In the genomic region with DNA sequence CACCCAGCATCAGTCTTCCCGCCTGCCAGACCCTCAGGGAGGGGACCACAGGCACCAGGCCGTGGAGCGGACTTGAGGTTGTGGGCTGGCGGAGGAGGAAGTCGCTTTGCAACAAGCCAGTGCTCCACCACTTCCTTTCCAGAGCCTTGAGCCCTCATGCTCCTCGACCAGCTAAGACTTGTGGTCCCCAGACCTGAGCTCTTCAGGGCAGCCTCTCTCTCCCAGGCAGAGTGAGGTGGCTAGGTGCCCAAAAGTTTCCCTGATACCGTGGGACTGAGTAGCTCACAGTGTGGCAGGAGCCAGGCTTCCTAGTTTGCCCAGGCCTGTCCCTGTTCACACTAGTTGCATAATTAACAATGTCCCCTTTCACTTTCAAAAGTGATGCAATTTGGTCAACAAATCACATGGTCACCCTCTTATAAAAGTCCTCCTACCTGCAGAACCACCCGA, we compare ENCODE assay signal across 11 mouse cellular contexts. TPM values are rescaled to one million over a fixed set of nuclear protein-coding genes. Genes with fewer than 3 reads are reported as not detected.
DNase-seq lines count a peak whose midpoint lies in the region; ATAC-seq and TF ChIP-seq lines count a peak whose summit lies in the region.
"Had no signal": no experiment of that assay in that cellular context is flagged by ENCODE, and none has a peak within 500 bp of the region (broad histone marks: within the 10 kb centered on the region; RNA-seq: fewer than 3 reads in every experiment).

No protein-coding gene starts in this region.

- peaks cover 34% of the 10 kb centered on the region; the same call in 1 of the 2 replicates for H3K36me3 ChIP-seq in liver, embryonic 12.5 days
- no peaks in the 10 kb centered on the region; the same call in 1 of the 2 replicates for H3K36me3 ChIP-seq in stomach, postnatal 0 days (ENCODE audit: control insufficient read depth, insufficient read depth, low read length)

- H3K4me1 ChIP-seq in liver, embryonic 12.5 days: peaks cover 38% of the 10 kb centered on the region
- H3K4me1 ChIP-seq in stomach, postnatal 0 days (replicated peaks; ENCODE audit: control insufficient read depth, insufficient read depth): no peaks in the 10 kb centered on the region
- H3K4me1 ChIP-seq in cerebellum, adult 2 months (ENCODE audit: control insufficient read depth, insufficient read depth, low read length): 0 out of 2 replicates have a peak, but pooled peaks cover 3% of the 10 kb centered on the region

- no peak for TF ChIP-seq POLR2A in cerebellum, adult 2 months (IDR thresholded peaks at IDR 0.05; ENCODE audit: borderline replicate concordance, insufficient read depth, low read length)

- peak; percentile 39 for DNase-seq in liver
- peak; percentile 76 for DNase-seq in fat pad, adult 2 months (ENCODE audit: extremely low read depth, low read depth, low spot score)
- DNase-seq in lung, postnatal 4 days: peak; percentile 66 to 71
- no peak for DNase-seq in stomach, postnatal 0 days (ENCODE audit: low spot score)
- no peak for DNase-seq in ovary, postnatal 10 days (ENCODE audit: low spot score)
- no peak for DNase-seq in c-Kit-positive CD71-positive TER-119-positive erythroid progenitor cells, embryonic 14.5 days (ENCODE audit: low spot score)
- no peak for DNase-seq in cerebellum, adult 2 months
- DNase-seq: gastrocnemius, postnatal 14 days; retina, postnatal 1 day had no signal

- no peak for TF ChIP-seq EP300 in stomach, postnatal 0 days (optimal IDR thresholded peaks at IDR 0.05)

- no peak for TF ChIP-seq CTCF in stomach, postnatal 0 days (IDR thresholded peaks at IDR 0.05; ENCODE audit: low read depth)
- no peak for TF ChIP-seq CTCF in cerebellum, adult 2 months (IDR thresholded peaks at IDR 0.05; ENCODE audit: borderline replicate concordance, insufficient read depth, low read depth, low read length)

- H3K4me3 ChIP-seq in liver, embryonic 12.5 days: no peak overlapping the region
- no peak overlapping the region for H3K4me3 ChIP-seq in stomach, postnatal 0 days (ENCODE audit: low read depth, low read length)
- H3K4me3 ChIP-seq in cerebellum, adult 2 months (replicated peaks; ENCODE audit: insufficient read depth, low read depth, low read length): no peak overlapping the region

- H3K27me3 ChIP-seq in liver, embryonic 12.5 days (replicated peaks): peaks cover 47% of the 10 kb centered on the region
- H3K27me3 ChIP-seq in stomach, postnatal 0 days (ENCODE audit: control insufficient read depth, insufficient read depth, low read length): no peaks in the 10 kb centered on the region
- H3K27me3 ChIP-seq in cerebellum, adult 2 months (ENCODE audit: control insufficient read depth, insufficient read depth, low read length): no peaks in the 10 kb centered on the region

- no peak for ATAC-seq in liver, embryonic 12.5 days
- ATAC-seq in stomach, postnatal 0 days (ENCODE audit: low FRiP score, low TSS enrichment): peak; percentile 64

- H3K27ac ChIP-seq in liver, embryonic 12.5 days: no peak overlapping the region
- no peak overlapping the region for H3K27ac ChIP-seq in stomach, postnatal 0 days (replicated peaks)
- H3K27ac ChIP-seq in cerebellum, adult 2 months (ENCODE audit: insufficient read depth, low read length): no peak overlapping the region

- no peak overlapping the region for H3K4me2 ChIP-seq in liver, embryonic 12.5 days
- no peak overlapping the region for H3K4me2 ChIP-seq in stomach, postnatal 0 days (replicated peaks; ENCODE audit: low read depth)

- no peaks in the 10 kb centered on the region for H3K9me3 ChIP-seq in liver, embryonic 12.5 days (replicated peaks)
- H3K9me3 ChIP-seq in stomach, postnatal 0 days (ENCODE audit: control insufficient read depth, low read length): no peaks in the 10 kb centered on the region

- WGBS in liver, embryonic 12.5 days (ENCODE audit: insufficient replicate concordance): 36% methylated on average over 8 of the region's 8 CpGs
- 59% methylated on average over 8 of the region's 8 CpGs for WGBS in stomach, postnatal 0 days
- 65% methylated on average over 8 of the region's 8 CpGs for WGBS in cerebellum, adult 2 months

- H3K9ac ChIP-seq in liver, embryonic 12.5 days: no peak overlapping the region
- H3K9ac ChIP-seq in stomach, postnatal 0 days (ENCODE audit: low read length): no peak overlapping the region

RNA-seq across cellular contexts. Expression of gene Tbkbp1, which starts 9.1 kb away (rescaled TPM):
- 3.6 and 4.0 TPM in 2 replicates for polyA plus RNA-seq in liver, embryonic 12.5 days (2016; fragmentation: Nextera tagmentation; extraction: Ambion mirVana)
- polyA plus RNA-seq in stomach, postnatal 0 days (2015; fragmentation: Nextera tagmentation; extraction: Ambion mirVana): 1.8 and 2.4 TPM in 2 replicates
- polyA plus RNA-seq in cerebellum, adult 2 months (2012; rRNA removed): 94.3 and 97.7 TPM in 2 replicates

RNA-seq across cellular contexts. Expression of gene Tbx21, which starts 27.1 kb away (rescaled TPM):
- polyA plus RNA-seq in liver, embryonic 12.5 days (2016; fragmentation: Nextera tagmentation; extraction: Ambion mirVana): not detected in 2 replicates
- 0.05 and 0.10 TPM in 2 replicates for polyA plus RNA-seq in stomach, postnatal 0 days (2015; fragmentation: Nextera tagmentation; extraction: Ambion mirVana)
- polyA plus RNA-seq in cerebellum, adult 2 months (2012; rRNA removed): 0.03 TPM in 2 replicates
- polyA plus RNA-seq: kidney, embryonic 14.5 days had no signal

RNA-seq across cellular contexts. Expression of gene Kpnb1, which starts 45.5 kb away (rescaled TPM):
- 38.5 and 39.3 TPM in 2 replicates for polyA plus RNA-seq in liver, embryonic 12.5 days (2016; fragmentation: Nextera tagmentation; extraction: Ambion mirVana)
- 18.5 and 19.2 TPM in 2 replicates for polyA plus RNA-seq in stomach, postnatal 0 days (2015; fragmentation: Nextera tagmentation; extraction: Ambion mirVana)
- polyA plus RNA-seq in cerebellum, adult 2 months (2012; rRNA removed): 82.0 and 83.9 TPM in 2 replicates

Comparison
In these comparisons a context has a peak if more than half of its experiments do, and no peak if none do; other contexts are left out.
1. DNase-seq: peak in liver (single experiment), fat pad, adult 2 months (single experiment) and lung, postnatal 4 days (2 of 2); none in stomach, postnatal 0 days (single experiment), ovary, postnatal 10 days (single experiment), c-Kit-positive CD71-positive TER-119-positive erythroid progenitor cells, embryonic 14.5 days (single experiment) and cerebellum, adult 2 months (0 of 2).
2. RNA of gene Tbkbp1, which starts 9.1 kb away (polyA plus RNA-seq): 94.3 to 97.7 TPM in cerebellum, adult 2 months; 3.6 to 4.0 TPM in liver, embryonic 12.5 days and 1.8 to 2.4 TPM in stomach, postnatal 0 days; every median in the first group is over 10 times any median in the second.